Mouse (Mus musculus) spleen, postnatal 36 days (tissue): ENCODE data around the gene Cdr2.
"Not testable (repeated sequence)": the region's sequence is repeated elsewhere in the genome, so short reads cannot be mapped to it uniquely, and the experiment has no call there.

Source experiments
- DNase-seq, 2 experiments: peaks; one replicate each; pipeline ENCODE4 v3.0.0; 2022; ENCODE audit warnings: low spot score in 2 of 2, mixed read lengths in 1 of 2

Cdr2 gene

DNA sequence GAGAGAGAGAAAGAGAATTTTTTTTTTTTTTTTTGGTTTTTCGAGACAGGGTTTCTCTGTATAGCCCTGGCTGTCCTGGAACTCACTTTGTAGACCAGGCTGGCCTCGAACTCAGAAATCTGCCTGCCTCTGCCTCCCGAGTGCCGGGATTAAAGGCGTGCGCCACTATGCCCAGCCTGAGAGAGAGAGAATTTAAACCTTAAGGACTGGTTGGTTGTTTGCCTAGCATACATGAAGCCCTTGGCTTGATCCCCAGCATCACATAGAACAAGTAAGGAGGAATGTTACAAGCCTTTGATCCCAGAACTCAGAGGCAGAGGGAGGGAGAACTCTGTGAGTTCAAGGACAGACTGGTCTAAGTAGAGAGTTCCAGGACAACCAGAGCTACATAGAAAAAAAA lies 70.8 kb downstream of the Cdr2 start:
- DNase-seq: not testable (repeated sequence)

DNA sequence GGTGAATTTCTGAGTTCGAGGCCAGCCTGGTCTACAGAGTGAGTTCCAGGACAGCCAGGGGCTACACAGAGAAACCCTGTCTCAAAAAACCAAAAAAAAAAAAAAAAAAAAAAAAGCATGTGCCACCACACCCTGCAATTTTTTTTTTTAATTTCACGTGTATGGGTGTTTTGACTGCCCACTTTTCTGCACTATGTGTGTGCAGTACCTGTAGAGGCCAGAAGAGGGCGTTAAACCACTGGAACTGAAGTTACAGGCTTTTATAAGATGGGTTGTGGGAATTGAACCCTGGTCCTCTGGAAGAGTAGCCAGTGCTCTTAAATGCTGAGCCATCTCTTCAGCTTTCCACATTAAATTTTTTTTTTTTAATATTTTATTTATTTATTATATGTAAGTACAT lies 71.9 kb downstream of the Cdr2 start:
- DNase-seq: not testable (repeated sequence)
